Mouse (Mus musculus) stomach, embryonic 15.5 days (tissue): ENCODE measurements around the gene Fam83e. TPM values are rescaled to one million over a fixed set of nuclear protein-coding genes. Genes with fewer than 3 reads are reported as not detected.

Experiments used
- polyA plus RNA-seq: library from polyadenylated mRNA; unstranded; fragments of >200 nt; fragmentation: Nextera tagmentation; extraction: Ambion mirVana; gene quantifications from 2 replicates; pipeline ENCODE4 v1.2.1, GENCODE M21; 2015

Fam83e gene
- polyA plus RNA-seq, 1 experiment from 2014 or later: 13.3 TPM

Other genes starting within 250 kb of the Fam83e start
- 1.4 and 1.8 TPM in 2 replicates for gene Tulp2, start 239.3 kb upstream of the Fam83e start, polyA plus RNA-seq
- gene Gm45808, start 234.4 kb upstream of the Fam83e start, polyA plus RNA-seq: not detected in 2 replicates
- 3.5 and 3.7 TPM in 2 replicates for gene Dhdh, start 232.4 kb upstream of the Fam83e start, polyA plus RNA-seq
- 214 and 230 TPM in 2 replicates for gene Nucb1, start 210.8 kb upstream of the Fam83e start, polyA plus RNA-seq
- 21.1 and 36.1 TPM in 2 replicates for gene Ppp1r15a, start 194.9 kb upstream of the Fam83e start, polyA plus RNA-seq
- 2.9 TPM in 2 replicates for gene Plekha4, start 194.9 kb upstream of the Fam83e start, polyA plus RNA-seq
- 2.2 and 3.9 TPM in 2 replicates for gene Hsd17b14, start 166.3 kb upstream of the Fam83e start, polyA plus RNA-seq
- gene Bcat2, start 151.1 kb upstream of the Fam83e start, polyA plus RNA-seq: 78.8 and 87.1 TPM in 2 replicates
- 0.18 and 0.41 TPM in 2 replicates for gene Fgf21, start 105.7 kb upstream of the Fam83e start, polyA plus RNA-seq
- 0.76 and 0.84 TPM in 2 replicates for gene Fut1, start 103.9 kb upstream of the Fam83e start, polyA plus RNA-seq
- 0.19 and 0.31 TPM in 2 replicates for gene Izumo1, start 99.4 kb upstream of the Fam83e start, polyA plus RNA-seq
- gene Rasip1, start 93.7 kb upstream of the Fam83e start, polyA plus RNA-seq: 11.0 and 11.6 TPM in 2 replicates
- gene Mamstr, start 81.2 kb upstream of the Fam83e start, polyA plus RNA-seq: 7.4 and 9.5 TPM in 2 replicates
- 5.2 and 6.7 TPM in 2 replicates for gene Fut2, start 54.8 kb upstream of the Fam83e start, polyA plus RNA-seq
- 0.70 and 1.0 TPM in 2 replicates for gene Ntn5, start 37.2 kb upstream of the Fam83e start, polyA plus RNA-seq
- 3.6 and 4.5 TPM in 2 replicates for gene Sec1, start 26.8 kb upstream of the Fam83e start, polyA plus RNA-seq
- 9.6 and 10.1 TPM in 2 replicates for gene Car11, start 21.4 kb upstream of the Fam83e start, polyA plus RNA-seq
- gene Dbp, start 16.1 kb upstream of the Fam83e start, polyA plus RNA-seq: 2.8 and 4.4 TPM in 2 replicates
- 954 and 1,069 TPM in 2 replicates for gene Rpl18, start 5.8 kb upstream of the Fam83e start, polyA plus RNA-seq
- 35.4 and 36.7 TPM in 2 replicates for gene Sphk2, start 3.2 kb upstream of the Fam83e start, polyA plus RNA-seq
- gene Spaca4, start 4.6 kb downstream of the Fam83e start, polyA plus RNA-seq: 0.45 TPM in 1 of 2 replicates, not detected in the other
- 1.1 and 1.9 TPM in 2 replicates for gene Lmtk3, start 62.5 kb downstream of the Fam83e start, polyA plus RNA-seq
- 6.7 and 14.4 TPM in 2 replicates for gene Sult2b1, start 63.5 kb downstream of the Fam83e start, polyA plus RNA-seq
- 85.0 and 103 TPM in 2 replicates for gene Cyth2, start 93.4 kb downstream of the Fam83e start, polyA plus RNA-seq
- 1.0 and 1.4 TPM in 2 replicates for gene Kcnj14, start 103.6 kb downstream of the Fam83e start, polyA plus RNA-seq
- gene Grwd1, start 109.7 kb downstream of the Fam83e start, polyA plus RNA-seq: 57.0 and 64.3 TPM in 2 replicates
- gene Kdelr1, start 151.6 kb downstream of the Fam83e start, polyA plus RNA-seq: 72.0 and 79.7 TPM in 2 replicates
- gene Grin2d, start 157.2 kb downstream of the Fam83e start, polyA plus RNA-seq: 0.64 and 0.67 TPM in 2 replicates
- gene Syngr4, start 175.5 kb downstream of the Fam83e start, polyA plus RNA-seq: 0.80 and 1.1 TPM in 2 replicates
- gene Tmem143, start 175.7 kb downstream of the Fam83e start, polyA plus RNA-seq: 5.8 and 6.8 TPM in 2 replicates
- 195 and 238 TPM in 2 replicates for gene Emp3, start 200.2 kb downstream of the Fam83e start, polyA plus RNA-seq
- gene Ccdc114, start 202.9 kb downstream of the Fam83e start, polyA plus RNA-seq: 3.6 and 4.5 TPM in 2 replicates